Mouse (Mus musculus): ENCODE data around the gene Epb41l1. TPM values are rescaled to one million over a fixed set of nuclear protein-coding genes. Genes with fewer than 3 reads are reported as not detected.
A peak's percentile ranks its signal among the peaks of the same experiment; 100 is the strongest.
"Not testable (repeated sequence)": the region's sequence is repeated elsewhere in the genome, so short reads cannot be mapped to it uniquely, and the experiment has no call there.

Epb41l1 gene
- total RNA-seq, 2 experiments from 2014 or later, result 15.9 to 19.9 TPM

DNA sequence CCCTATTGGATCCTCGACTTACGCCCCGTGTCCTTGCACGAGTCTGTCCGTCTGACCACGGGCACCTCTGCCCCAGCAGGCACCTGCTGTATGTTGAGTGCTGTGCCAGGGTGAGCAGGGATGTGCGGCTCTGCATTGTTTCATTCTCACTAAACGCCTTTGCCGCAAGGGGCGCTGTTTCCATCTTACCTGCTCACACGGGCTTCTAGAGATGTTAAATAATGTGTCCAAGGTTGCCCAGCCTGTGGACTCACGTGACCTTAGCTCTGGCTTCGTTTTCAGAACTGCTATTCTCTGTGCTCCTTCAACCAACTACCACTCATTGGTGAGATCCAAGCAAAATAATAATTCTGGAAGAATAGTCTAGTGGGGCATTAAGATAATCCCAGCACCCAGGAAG is 61.6 kb downstream of the Epb41l1 start:
- intact Hi-C loops (cut with DNase I), result no loop called here
- peak; percentile 41 to 69 for DNase-seq

DNA sequence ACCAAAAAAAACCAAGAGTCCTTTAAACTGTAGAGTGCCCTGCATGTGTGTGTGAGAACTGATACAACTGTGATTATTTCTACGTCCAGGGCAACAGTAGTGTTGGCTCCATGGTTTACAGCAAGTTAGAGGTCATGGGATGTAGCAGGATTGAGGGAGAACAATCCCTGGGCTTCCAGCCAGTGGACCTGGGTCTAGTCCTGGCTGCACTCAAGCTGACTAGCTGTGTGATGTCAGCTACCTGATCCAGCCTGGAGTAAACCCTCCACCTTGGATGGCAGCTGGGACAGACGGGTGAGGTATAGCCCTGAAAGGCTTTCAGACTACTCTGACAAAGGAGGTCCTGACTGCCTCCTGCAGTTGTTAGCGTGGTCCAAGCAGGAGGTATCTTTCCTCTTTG is 62.1 kb downstream of the Epb41l1 start:
- intact Hi-C loops (cut with DNase I), result no loop called here

DNA sequence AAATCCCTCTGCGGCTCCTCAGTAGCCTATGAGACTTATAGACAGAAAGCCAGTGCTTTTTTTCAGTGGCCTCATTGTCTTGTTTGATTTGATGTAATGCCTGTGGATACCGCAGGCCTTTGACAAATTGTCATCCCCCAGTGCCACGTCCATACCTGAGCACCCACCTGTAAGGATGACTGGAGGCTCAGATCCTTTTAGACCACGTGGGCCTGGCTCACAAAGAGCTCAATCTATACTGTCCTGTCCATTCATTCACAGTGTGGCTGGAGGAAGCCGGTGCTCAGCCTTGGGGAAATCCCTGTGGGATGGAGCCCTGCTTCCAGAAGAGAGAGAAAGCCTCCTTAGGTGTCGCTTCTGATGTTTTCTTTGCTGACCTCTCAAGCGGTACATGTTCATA is 62.5 kb downstream of the Epb41l1 start:
- no peak for DNase-seq
- intact Hi-C loops (cut with DNase I), result no loop called here

More for the DNA sequence above, 62.1 kb downstream of the Epb41l1 start:
- no peak for DNase-seq

DNA sequence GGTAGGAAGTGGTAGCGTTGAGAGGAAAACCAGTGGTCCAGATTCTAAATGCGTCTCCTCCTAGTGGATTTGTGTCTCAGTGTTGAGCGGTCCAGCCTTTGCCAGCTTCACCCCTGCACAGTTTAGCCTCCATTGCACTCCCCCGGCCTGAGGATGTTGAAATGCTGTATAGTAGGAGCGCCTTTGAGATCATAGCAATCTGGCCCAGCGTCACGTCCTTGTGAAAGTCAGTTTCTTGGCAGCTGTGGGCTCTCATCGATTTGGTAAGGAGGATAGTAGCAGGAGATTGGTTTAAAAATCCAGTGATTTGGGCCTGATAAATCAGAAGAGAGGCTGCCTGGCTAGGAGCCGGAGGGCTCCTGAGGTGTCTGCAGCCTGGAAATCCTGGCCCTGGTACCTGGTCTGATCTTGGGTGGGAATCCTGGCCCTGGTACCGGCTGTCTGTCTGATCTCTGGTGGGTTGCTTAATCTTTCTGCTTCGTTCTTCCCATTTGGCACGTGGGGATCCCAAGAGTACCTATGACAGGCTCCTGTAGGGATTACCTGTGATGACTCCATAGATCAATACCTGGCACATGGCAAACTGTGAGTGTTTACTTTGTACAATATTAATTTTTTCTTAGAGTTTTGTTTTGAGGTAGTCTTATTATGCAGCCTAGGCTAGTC is 65.5 kb downstream of the Epb41l1 start:
- intact Hi-C loops (cut with DNase I), result no loop called here
- DNase-seq, result no peak

DNA sequence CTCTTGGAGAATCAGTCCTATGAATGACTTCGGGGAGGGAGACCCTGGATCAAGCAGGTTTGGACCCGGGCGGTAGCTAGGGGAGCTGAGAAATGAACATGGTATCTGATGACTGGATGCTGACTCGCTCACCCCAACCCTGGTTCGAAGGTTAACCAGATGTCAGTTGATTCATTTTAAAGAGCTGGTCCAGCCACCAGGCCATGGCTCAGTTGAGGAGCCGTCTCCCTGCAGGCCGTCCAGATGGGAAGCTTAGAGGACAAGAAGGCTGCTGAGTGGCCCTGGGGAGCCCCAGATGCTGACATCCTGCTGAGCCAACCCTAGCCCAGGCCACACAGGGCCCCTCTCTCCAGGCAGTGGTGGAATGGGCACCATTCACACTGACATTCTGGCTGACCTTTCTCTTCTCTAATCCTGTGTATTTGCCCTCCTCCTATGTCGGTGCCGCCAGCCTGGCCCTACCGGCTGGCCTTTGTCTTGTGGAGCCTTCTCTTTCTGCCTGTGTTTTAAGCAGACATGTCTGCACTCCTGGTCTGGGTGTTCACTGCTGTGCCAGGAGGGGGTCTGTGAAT is 67.0 kb downstream of the Epb41l1 start:
- no peak for DNase-seq
- intact Hi-C loops (cut with DNase I), result no loop called here

DNA sequence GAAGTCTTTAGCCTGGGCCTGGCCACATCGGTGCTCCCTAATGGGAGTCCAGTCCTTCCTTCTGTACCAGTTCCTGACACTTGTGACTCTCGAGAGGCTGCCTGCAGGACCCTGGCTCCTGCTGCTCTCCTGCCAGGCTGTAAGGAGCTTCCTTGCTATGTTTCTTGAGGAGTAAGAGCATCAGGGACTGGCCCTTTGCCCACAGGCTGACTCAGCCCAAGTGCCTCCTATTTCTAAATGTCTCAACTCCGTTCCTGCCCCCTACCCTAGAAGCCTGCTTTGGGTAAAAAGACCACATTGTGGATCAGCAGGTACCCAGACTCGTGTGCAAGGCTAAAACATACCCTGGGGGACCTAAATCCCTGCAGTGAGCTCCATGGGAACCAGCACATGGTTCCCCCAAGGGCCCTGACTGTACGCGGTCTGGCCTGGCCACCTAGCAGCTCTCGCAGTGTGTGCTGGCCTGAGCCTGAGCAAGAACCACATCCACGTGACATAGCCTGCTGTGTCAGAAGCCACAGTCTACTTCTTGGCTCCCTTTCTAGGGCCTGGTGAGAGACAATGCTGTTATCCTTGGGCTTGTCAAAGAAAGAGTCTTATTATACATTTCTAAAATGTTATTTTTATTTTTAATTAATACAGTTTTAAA is 67.6 kb downstream of the Epb41l1 start:
- intact Hi-C loops (cut with DNase I), result no loop called here
- peak in 1 of 2 experiments; percentile 36 for DNase-seq

DNA sequence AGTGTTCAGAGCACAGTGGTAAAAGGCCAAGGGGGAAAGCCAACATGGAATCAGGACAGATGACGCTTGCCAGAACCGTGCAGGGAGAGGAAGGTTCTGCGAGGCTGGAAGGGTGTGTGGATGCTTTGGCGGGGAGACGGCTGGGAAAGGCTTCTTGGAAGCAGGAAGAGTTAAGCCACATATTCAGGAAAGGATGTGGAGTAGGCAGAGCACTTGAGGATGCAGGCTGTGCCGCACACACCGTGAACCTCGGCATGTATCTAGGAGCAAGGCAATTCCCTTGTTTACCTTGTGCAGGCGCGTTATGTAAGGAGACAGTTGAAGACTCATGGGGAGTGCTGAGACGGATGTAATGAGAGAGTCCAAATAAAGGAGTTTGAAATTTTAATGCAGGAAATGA is 69.5 kb downstream of the Epb41l1 start:
- intact Hi-C loops (cut with DNase I), result no loop called here
- peak in 1 of 2 experiments; percentile 28 for DNase-seq

DNA sequence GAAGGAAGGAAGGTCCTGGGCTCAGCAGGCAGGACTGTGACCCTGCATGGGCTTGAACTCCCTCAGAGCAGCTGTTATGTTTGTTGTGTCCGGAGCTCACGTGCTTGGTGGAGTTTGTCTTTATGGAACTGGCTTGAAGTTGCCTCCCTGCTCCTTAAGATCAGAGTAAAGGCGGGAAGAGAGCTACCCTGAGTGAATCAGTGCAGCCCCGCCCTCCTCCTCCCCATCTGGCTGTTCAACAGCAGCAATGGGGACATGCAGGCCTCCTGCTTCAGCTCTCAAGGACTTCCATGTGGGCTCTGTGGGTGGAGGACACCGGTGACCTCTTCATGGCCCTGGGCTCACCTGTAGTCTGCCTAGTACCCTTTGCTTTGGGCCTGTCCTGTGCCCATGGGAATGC is 71.1 kb downstream of the Epb41l1 start:
- DNase-seq, result no peak
- intact Hi-C loops (cut with DNase I), result no loop called here

DNA sequence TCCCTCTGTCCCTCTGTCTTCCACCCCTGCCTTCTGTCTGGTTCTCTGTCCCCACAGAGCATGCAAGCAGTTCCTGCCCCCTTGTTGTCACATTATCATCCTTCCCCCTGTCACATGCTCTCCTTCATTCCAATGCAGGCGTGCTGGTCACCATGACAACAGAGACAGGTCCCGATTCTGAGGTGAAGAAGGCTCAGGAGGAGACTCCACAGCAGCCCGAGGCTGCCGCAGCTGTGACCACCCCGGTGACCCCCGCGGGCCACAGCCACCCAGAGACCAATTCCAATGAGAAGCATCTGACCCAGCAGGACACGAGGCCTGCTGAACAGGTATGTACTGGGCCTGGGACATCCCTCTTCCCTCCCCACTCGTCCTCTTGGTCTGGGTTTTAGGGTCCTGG is 73.1 kb downstream of the Epb41l1 start:
- intact Hi-C loops (cut with DNase I), result no loop called here
- DNase-seq, result no peak

DNA sequence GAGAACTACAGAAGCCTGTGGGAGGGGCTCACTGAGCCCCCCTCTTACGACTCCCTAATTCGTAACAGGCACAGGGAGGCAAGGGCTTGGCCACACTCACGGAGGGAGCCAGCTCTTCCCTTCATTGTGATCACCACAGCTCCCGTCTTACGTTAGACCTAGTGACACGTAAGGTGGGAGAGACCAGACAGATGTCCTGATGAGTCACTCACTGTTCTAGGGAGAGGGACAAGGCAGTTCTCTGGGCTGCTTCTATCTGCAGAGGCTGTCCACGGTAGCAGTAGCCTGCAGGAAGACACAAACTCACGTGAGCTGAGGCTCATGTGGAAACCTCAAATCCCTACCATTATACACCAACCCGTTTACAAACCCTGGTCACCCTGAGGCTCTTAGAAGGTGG is 73.8 kb downstream of the Epb41l1 start:
- DNase-seq, result no peak
- intact Hi-C loops (cut with DNase I), result no loop called here

DNA sequence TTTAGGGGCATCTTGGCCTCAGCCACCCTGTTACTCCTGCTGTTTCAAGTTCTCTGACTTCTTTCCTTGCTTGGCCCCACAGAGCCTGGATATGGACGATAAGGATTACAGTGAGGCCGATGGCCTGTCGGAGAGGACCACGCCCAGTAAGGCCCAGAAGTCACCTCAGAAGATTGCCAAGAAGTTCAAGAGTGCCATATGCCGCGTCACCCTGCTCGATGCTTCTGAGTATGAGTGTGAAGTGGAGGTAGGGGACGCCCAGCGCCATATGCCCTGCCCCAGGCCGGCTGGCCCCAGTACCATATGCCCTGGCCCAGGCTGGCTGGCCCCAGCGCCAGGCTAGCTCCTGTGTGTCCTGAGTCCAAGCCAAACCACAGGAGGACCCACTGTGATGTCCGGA is 74.2 kb downstream of the Epb41l1 start:
- intact Hi-C loops (cut with DNase I), result loop anchor here (5.0 kb wide), 1 partner anchor 153 kb away; no protein-coding TSS in a partner anchor

DNA sequence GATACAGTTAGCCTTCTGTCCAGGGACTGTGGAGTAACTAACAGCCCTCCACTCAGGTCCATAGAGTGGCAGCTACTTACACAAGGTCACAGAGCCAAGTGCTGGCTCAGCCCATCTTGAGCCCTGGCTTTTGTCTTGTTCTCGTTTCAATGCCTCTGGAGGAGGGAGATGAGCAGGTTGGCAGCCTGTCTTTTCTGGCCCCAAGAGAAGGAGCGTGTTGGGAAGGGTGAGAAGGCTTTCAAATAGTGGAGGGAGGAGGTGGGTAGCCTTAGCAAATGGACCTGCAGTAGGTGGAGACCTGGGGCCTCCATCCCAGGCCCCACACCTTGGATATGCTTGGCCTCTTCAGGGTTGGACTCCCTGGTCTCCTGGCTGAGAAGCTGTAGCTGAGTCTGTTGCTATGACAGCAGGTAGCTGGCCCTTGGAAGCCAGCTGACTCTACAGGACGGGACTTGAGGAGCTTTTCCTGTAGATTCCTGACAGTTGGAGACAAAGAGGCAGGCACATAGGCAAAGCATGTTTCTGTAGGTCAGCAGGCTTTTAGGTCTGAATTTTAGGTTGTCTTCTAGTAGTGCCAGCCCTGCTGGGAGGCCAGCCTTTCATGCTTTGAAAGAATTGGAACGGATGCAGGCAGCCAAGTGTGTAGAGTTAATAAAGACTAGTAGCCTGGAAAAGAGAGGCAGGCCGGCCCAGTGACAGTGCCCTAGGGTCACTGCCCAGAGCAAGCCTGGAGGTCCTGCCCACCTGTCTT is 76.3 kb downstream of the Epb41l1 start:
- intact Hi-C loops (cut with DNase I), result loop anchor here (5.0 kb wide), 1 partner anchor 155 kb away; no protein-coding TSS in a partner anchor
- no peak for DNase-seq

More for the DNA sequence above, 74.2 kb downstream of the Epb41l1 start:
- no peak for DNase-seq

DNA sequence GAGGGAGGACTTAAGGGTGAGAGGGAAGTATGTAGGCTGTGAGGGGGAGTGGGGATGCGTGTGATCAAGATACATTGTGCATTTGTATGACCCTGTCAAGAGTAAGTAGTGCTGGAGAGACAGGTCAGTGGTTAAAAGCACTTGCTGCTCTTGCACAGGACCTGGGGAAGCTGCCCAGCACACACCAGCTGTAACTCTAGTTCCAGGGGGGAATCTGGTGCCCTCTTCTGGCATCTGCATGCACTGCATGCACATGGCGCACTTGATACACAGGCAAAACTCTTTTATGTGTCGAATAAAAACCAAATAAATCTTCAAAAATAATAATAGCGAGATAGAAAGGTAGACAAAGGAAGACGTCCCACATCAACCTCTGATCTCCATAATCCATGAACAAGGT is 77.2 kb downstream of the Epb41l1 start:
- intact Hi-C loops (cut with DNase I), result loop anchor here (5.0 kb wide), 1 partner anchor 156 kb away; no protein-coding TSS in a partner anchor
- DNase-seq, result peak; percentile 40 to 61

DNA sequence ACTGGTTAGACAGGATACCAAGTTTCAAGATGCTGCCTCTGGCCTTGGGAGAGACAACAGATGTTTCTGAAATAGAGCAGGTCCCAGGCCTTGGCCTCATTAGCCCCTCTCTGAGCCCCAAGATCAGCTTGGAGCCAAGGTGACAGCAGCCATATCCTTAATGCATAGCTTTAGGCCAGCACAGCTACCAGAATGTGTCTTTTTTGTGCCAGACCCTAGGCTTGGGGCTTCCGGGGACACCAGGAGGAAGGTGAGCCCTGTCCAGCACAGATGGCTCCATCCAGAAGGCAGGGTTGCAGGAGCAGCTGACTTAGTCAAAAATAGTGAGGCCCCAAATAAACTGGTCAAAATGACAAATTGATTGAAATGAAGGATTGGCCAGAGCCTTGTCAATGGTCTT is 80.3 kb downstream of the Epb41l1 start:
- intact Hi-C loops (cut with DNase I), result no loop called here
- DNase-seq, result no peak

DNA sequence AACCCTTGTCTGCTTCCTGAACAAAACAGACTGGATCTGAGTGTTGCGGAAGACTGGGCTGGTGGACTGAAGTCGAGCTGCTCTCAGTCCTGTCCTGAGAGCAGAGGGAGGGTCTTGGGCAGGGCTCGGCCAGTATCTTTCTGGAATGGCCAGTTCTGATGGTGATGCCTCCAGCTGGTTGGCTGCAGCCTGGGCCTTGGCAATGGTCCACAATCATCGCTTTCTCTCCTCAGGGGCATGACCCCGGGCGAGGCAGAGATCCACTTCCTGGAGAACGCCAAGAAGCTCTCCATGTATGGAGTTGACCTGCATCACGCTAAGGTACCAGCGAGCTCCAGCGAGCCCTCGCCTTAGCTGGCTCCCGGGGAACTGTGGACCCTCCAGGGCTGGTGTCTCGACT is 84.8 kb downstream of the Epb41l1 start:
- intact Hi-C loops (cut with DNase I), result no loop called here
- DNase-seq, result peak; percentile 37 to 42

DNA sequence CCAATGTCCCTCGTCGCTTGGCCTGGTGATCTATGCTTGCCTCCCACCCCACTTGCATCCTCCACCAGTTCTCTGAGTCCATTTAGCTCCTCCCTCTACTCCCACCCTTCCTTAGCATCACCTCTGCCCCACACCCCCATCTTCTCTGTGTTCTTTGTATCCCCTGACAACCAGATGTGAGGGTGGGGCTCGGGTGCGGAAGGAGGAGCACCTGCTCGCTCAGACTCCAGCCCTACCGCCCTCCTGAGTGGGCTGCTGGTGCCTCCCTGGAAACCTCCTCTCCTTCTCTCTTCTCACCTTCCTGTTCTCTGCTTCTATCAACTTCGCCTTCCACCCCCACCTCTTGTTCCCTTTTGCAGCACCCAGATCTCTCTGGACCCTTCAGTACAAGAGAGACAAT is 91.3 kb downstream of the Epb41l1 start:
- no peak for DNase-seq
- intact Hi-C loops (cut with DNase I), result no loop called here

DNA sequence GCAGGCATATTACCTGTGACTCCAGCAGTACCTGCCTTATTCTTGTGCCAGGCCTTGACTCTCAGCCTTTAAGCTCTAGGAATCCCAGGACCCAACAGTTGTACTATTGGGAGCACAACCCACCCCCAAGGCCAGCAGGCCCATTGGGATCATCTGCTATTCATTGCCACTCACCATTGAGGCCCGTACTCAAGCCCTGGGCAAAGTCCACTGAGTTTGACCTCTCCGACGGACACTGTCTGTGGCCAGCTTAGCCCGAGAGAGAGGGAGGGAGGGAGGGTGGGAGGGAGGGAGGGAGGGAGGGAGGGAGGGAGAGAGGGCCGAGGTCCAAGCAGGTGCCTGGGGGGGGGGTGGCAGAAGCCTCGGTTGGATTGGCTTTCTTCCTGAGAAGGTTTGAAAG is 91.9 kb downstream of the Epb41l1 start:
- no peak for DNase-seq

DNA sequence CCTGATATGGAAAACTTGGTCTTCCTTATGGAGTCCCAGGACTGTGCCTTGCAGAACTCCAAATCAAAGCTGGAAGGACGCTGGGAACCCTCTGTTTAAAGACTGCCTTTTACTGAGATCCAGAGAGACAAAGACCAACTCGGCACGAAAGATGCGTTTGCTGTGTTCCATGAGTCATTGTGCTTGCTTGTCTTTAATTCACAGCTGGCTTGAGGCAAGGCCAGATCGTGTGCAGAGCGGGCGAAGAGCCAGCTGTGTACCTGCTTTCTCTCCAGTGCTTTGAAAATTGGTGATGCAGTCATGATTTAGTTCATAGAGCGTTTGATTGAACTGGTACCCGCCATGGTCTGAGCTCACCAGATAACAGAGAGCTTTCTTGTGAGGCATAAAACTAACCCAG is 94.4 kb downstream of the Epb41l1 start:
- DNase-seq, result no peak
- intact Hi-C loops (cut with DNase I), result loop anchor here (1.0 to 5.0 kb wide), 2 partner anchors 133 to 170 kb away; no protein-coding TSS in a partner anchor

More for the DNA sequence above, 91.9 kb downstream of the Epb41l1 start:
- intact Hi-C loops (cut with DNase I), result no loop called here

DNA sequence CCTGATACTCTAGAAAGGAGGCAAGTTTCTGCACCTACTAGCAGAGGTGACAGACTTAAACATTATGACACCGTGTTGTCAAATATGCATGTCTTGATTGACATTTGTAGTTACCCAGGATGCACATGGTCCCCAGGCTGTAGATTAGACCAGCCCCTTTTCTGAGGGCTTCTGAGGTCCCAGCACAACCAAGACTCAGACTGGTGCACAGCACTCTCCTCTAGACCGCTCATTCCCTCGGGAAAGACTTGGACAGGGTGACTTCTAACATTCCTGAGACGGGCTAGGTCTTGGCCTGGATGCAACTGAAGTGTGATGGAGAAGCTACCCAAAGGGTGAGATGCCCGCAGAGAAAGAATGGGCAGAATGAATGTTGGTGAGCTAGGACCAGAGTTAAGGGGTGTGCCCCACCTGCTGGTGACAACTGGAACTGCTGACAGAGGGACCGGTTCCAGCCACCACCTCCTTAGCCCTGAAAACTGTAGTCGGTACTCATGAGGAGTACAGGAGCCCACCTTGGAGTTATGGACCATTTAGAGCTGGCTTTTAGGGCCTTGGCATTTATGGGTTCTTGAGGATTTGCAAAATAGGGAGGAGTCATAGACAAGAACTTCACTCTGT is 95.0 kb downstream of the Epb41l1 start:
- intact Hi-C loops (cut with DNase I), result loop anchor here (1.0 to 5.0 kb wide), 2 partner anchors 133 to 170 kb away; no protein-coding TSS in a partner anchor
- peak; percentile 81 to 86 for DNase-seq

DNA sequence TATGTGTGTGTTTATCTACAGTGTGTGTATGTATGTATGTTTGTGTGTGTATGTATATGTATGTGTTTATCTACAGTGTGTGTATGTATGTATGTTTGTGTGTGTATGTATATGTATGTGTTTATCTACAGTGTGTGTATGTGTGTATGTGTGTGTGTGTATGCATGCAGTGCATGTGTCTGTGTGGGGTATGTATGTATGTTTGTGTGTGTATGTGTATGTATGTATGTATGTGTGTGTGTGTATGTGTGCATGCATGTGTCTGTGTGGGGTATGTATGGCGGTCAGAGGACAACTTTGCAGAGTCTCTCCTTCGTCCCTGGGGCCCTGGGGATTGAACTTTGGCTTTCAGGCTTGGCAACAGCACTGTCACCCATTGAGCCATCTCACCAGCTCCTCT is 96.0 kb downstream of the Epb41l1 start:
- intact Hi-C loops (cut with DNase I), result loop anchor here (5.0 kb wide), 1 partner anchor 134 kb away; no protein-coding TSS in a partner anchor
- DNase-seq, result not testable (repeated sequence)
